Comparison of ENCODE assay signal across 8 mouse cellular contexts in the genomic region with DNA sequence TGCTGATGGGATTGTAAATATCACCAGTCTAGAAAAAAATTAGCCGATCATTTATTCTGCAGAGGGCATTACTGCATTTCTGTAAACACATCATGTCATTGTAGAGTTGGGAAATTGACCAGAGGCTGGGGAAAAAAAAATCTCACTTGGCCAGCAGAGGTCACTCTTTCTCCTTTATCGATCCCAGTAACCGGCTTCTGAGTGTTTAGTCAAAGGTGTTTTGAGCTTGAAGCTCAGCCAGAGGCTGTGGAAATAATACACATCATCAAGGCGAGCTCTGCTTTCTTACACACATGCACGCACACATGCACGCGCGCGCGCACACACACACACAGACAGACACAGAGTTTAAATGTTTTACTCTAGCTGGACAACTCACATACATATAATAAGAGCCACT.
DNase-seq lines count a peak whose midpoint lies in the region; ATAC-seq and TF ChIP-seq lines count a peak whose summit lies in the region.

No protein-coding gene starts in this region.

- H3K4me3 ChIP-seq in forebrain, embryonic 11.5 days (ENCODE audit: low read depth, low read length), result no peak overlapping the region
- no peak overlapping the region for H3K4me3 ChIP-seq in kidney, adult 2 months (ENCODE audit: insufficient read depth, low read depth, low read length)

- 0 out of 2 replicates have a peak, but pooled peaks have one; percentile 39 for ATAC-seq in forebrain, embryonic 11.5 days (replicated peaks; ENCODE audit: low FRiP score)

- WGBS in forebrain, embryonic 11.5 days, result 8% methylated on average over 10 of the region's 10 CpGs
- WGBS in kidney, adult 2 months, result 12% methylated on average over 10 of the region's 10 CpGs

- intact Hi-C loops in left cerebral cortex, postnatal 25 days (cut with DNase I), result loop anchor here (5.0 kb wide), 1 partner anchor 275 kb away; no protein-coding TSS in a partner anchor

- no peak for TF ChIP-seq POLR2A in brain, embryonic 14.5 days (IDR thresholded peaks at IDR 0.05; ENCODE audit: borderline replicate concordance, extremely low read depth, insufficient read depth, insufficient read length, poor library complexity, severe bottlenecking)
- no peak for TF ChIP-seq POLR2A in kidney, adult 2 months (IDR thresholded peaks at IDR 0.05; ENCODE audit: low read depth, low read length)

- H3K4me2 ChIP-seq in forebrain, embryonic 11.5 days (ENCODE audit: low read depth, low read length, severe bottlenecking), result no peak overlapping the region

- no peaks in the 10 kb centered on the region for H3K36me3 ChIP-seq in forebrain, embryonic 11.5 days (ENCODE audit: control insufficient read depth, insufficient read depth, low read length)
- no peaks in the 10 kb centered on the region for H3K36me3 ChIP-seq in kidney, adult 2 months (ENCODE audit: control insufficient read depth, insufficient read depth, low read length)

- no peaks in the 10 kb centered on the region for H3K4me1 ChIP-seq in forebrain, embryonic 11.5 days (replicated peaks; ENCODE audit: control insufficient read depth, insufficient read depth, low read length)
- no peaks in the 10 kb centered on the region for H3K4me1 ChIP-seq in kidney, adult 2 months (ENCODE audit: control insufficient read depth, insufficient read depth, low read length)

- peak; percentile 68; the same call in 1 of the 2 replicates for TF ChIP-seq CTCF in brain, embryonic 14.5 days (IDR thresholded peaks at IDR 0.05; ENCODE audit: borderline replicate concordance, extremely low read depth, insufficient read depth, insufficient read length)
- peak; percentile 14; the same call in 1 of the 2 replicates for TF ChIP-seq CTCF in kidney, adult 2 months (conservative IDR thresholded peaks at IDR 0.05; ENCODE audit: insufficient read depth, insufficient read length, low read depth, low read length)

- no peaks in the 10 kb centered on the region for H3K9me3 ChIP-seq in forebrain, embryonic 11.5 days (ENCODE audit: control insufficient read depth, low read length)

- DNase-seq in urinary bladder, adult 18-20 months (ENCODE audit: low spot score in 2 of 2), result peak; percentile 27 to 28
- no peak for DNase-seq in urinary bladder, adult 2 months (ENCODE audit: low spot score)
- DNase-seq in brain, embryonic 14.5 days (ENCODE audit: low read depth), result peak; percentile 91
- peak; percentile 83 for DNase-seq in forebrain, embryonic 11.5 days (ENCODE audit: low spot score)
- peak; percentile 64 for DNase-seq in kidney, adult 2 months
- peak; percentile 79 to 88 for DNase-seq in left cerebral cortex, postnatal 25 days (ENCODE audit: low spot score in 2 of 2)
- peak; percentile 55 for DNase-seq in ovary, postnatal 14 days (ENCODE audit: low spot score)
- no peak for DNase-seq in spleen, postnatal 4 days (ENCODE audit: low spot score in 2 of 2)

- no peak overlapping the region for H3K27ac ChIP-seq in forebrain, embryonic 11.5 days (ENCODE audit: low read depth, low read length)
- H3K27ac ChIP-seq in kidney, adult 2 months (ENCODE audit: insufficient read depth, low read depth, low read length), result no peak overlapping the region

- no peaks in the 10 kb centered on the region; the same call in 1 of the 2 replicates for H3K27me3 ChIP-seq in forebrain, embryonic 11.5 days (ENCODE audit: control insufficient read depth, insufficient read depth, low read length)
- no peaks in the 10 kb centered on the region for H3K27me3 ChIP-seq in kidney, adult 2 months (replicated peaks; ENCODE audit: control insufficient read depth, insufficient read depth, low read length)

- H3K9ac ChIP-seq in forebrain, embryonic 11.5 days (ENCODE audit: low read length), result no peak overlapping the region

Comparison
In these comparisons a context has a peak if more than half of its experiments do, and no peak if none do; other contexts are left out.
1. DNase-seq: peak in urinary bladder, adult 18-20 months (2 of 2), brain, embryonic 14.5 days (single experiment), forebrain, embryonic 11.5 days (single experiment), kidney, adult 2 months (single experiment), left cerebral cortex, postnatal 25 days (2 of 2) and ovary, postnatal 14 days (single experiment); none in urinary bladder, adult 2 months (single experiment) and spleen, postnatal 4 days (0 of 2).